In genomic region chr3:145320587-145321274, GRCm38 (mm10) we compare ENCODE assay signal across 23 mouse cellular contexts. TPM values are rescaled to one million over a fixed set of nuclear protein-coding genes. Genes with fewer than 3 reads are reported as not detected.
A peak's percentile ranks its signal among the peaks of the same experiment; 100 is the strongest.
DNase-seq lines count a peak whose midpoint lies in the region; ATAC-seq and TF ChIP-seq lines count a peak whose summit lies in the region.
"Had no signal": no experiment of that assay in that cellular context is flagged by ENCODE, and none has a peak within 500 bp of the region (broad histone marks: within the 10 kb centered on the region; RNA-seq: fewer than 3 reads in every experiment).

No protein-coding gene starts in this region.

- 31% methylated on average over 14 of the region's 14 CpGs for WGBS in kidney, postnatal 0 days
- 38% methylated on average over 14 of the region's 14 CpGs for WGBS in limb, embryonic 12.5 days
- 61% methylated on average over 14 of the region's 14 CpGs for WGBS in forebrain, embryonic 16.5 days

- H3K4me2 ChIP-seq in kidney, postnatal 0 days (ENCODE audit: low read length), result 0 out of 2 replicates have a peak overlapping the region, but pooled peaks have one; percentile 25
- peak overlapping the region; percentile 44 for H3K4me2 ChIP-seq in limb, embryonic 12.5 days
- H3K4me2 ChIP-seq in forebrain, embryonic 16.5 days (ENCODE audit: low read length), result no peak overlapping the region
- H3K4me2 ChIP-seq: embryonic facial prominence, embryonic 15.5 days; heart, embryonic 11.5 days; intestine, embryonic 15.5 days had no signal

- H3K9me3 ChIP-seq in kidney, postnatal 0 days (replicated peaks; ENCODE audit: low read length), result no peaks in the 10 kb centered on the region
- no peaks in the 10 kb centered on the region for H3K9me3 ChIP-seq in limb, embryonic 12.5 days
- H3K9me3 ChIP-seq in forebrain, embryonic 16.5 days (ENCODE audit: control insufficient read depth, low read length), result no peaks in the 10 kb centered on the region
- H3K9me3 ChIP-seq: embryonic facial prominence, embryonic 15.5 days; hindbrain, embryonic 10.5 days; intestine, embryonic 15.5 days had no signal

- no peak for ATAC-seq in kidney, postnatal 0 days (replicated peaks; ENCODE audit: low FRiP score, low read depth)
- ATAC-seq in limb, embryonic 12.5 days (ENCODE audit: insufficient number of reproducible peaks, insufficient read depth, low FRiP score, low TSS enrichment, low read depth), result no peak; the same call in 1 of the 2 replicates
- no peak for ATAC-seq in forebrain, embryonic 16.5 days
- ATAC-seq: activated CD4-positive, CD25-positive, alpha-beta regulatory T cell, adult 4 months; forebrain, embryonic 14.5 days; hindbrain, embryonic 16.5 days; intestine, embryonic 15.5 days had no signal

- no peak overlapping the region for H3K9ac ChIP-seq in kidney, postnatal 0 days (ENCODE audit: low read depth, low read length)
- no peak overlapping the region for H3K9ac ChIP-seq in limb, embryonic 12.5 days (replicated peaks)
- no peak overlapping the region for H3K9ac ChIP-seq in forebrain, embryonic 16.5 days (replicated peaks; ENCODE audit: low read depth, low read length)
- H3K9ac ChIP-seq: embryonic facial prominence, embryonic 15.5 days; intestine, embryonic 15.5 days had no signal

- peak; percentile 60 for DNase-seq in kidney, postnatal 0 days (ENCODE audit: low spot score)
- DNase-seq in kidney, adult 9 months, result no peak
- peak; percentile 42 for DNase-seq in testis, postnatal 10 days (ENCODE audit: low spot score)
- no peak for DNase-seq in testis, postnatal 14 days (ENCODE audit: low spot score)
- no peak for DNase-seq in layer of hippocampus, adult 8-10 months (ENCODE audit: low spot score in 2 of 2)
- DNase-seq: adrenal gland, adult 8-10 months; cerebellum, adult 18-20 months; cerebellum, postnatal 25 days; gastrocnemius, postnatal 10 days; lung, postnatal 4 days had no signal

- no peaks in the 10 kb centered on the region for H3K27me3 ChIP-seq in kidney, postnatal 0 days (ENCODE audit: insufficient read depth, low read length)
- H3K27me3 ChIP-seq in limb, embryonic 12.5 days, result no peaks in the 10 kb centered on the region
- H3K27me3 ChIP-seq in forebrain, embryonic 16.5 days (replicated peaks; ENCODE audit: control insufficient read depth, insufficient read depth, low read length), result no peaks in the 10 kb centered on the region
- H3K27me3 ChIP-seq: embryonic facial prominence, embryonic 15.5 days; intestine, embryonic 15.5 days had no signal

- H3K27ac ChIP-seq in kidney, postnatal 0 days, result no peak overlapping the region
- H3K27ac ChIP-seq in limb, embryonic 12.5 days, result peak overlapping the region; percentile 64; the same call in 1 of the 2 replicates
- H3K27ac ChIP-seq in forebrain, embryonic 16.5 days (ENCODE audit: low read length), result no peak overlapping the region
- H3K27ac ChIP-seq: embryonic facial prominence, embryonic 15.5 days; hindbrain, embryonic 10.5 days; intestine, embryonic 15.5 days; stomach, postnatal 0 days had no signal

- no peak for TF ChIP-seq CTCF in kidney, postnatal 0 days (IDR thresholded peaks at IDR 0.05; ENCODE audit: low read depth)

- no peak overlapping the region for H3K4me3 ChIP-seq in kidney, postnatal 0 days (replicated peaks; ENCODE audit: low read depth, low read length)
- 0 out of 2 replicates have a peak overlapping the region, but pooled peaks have one; percentile 2 for H3K4me3 ChIP-seq in limb, embryonic 12.5 days (replicated peaks)
- H3K4me3 ChIP-seq in forebrain, embryonic 16.5 days (replicated peaks; ENCODE audit: low read length), result no peak overlapping the region
- H3K4me3 ChIP-seq: embryonic facial prominence, embryonic 15.5 days; hindbrain, embryonic 10.5 days; intestine, embryonic 15.5 days had no signal

- no peaks in the 10 kb centered on the region for H3K36me3 ChIP-seq in kidney, postnatal 0 days (ENCODE audit: insufficient read depth, low read length)
- H3K36me3 ChIP-seq in limb, embryonic 12.5 days, result no peaks in the 10 kb centered on the region
- no peaks in the 10 kb centered on the region for H3K36me3 ChIP-seq in forebrain, embryonic 16.5 days (ENCODE audit: control insufficient read depth, insufficient read depth)
- H3K36me3 ChIP-seq: embryonic facial prominence, embryonic 15.5 days; hindbrain, embryonic 10.5 days; intestine, embryonic 15.5 days had no signal

- H3K4me1 ChIP-seq in kidney, postnatal 0 days (replicated peaks; ENCODE audit: insufficient read depth, low read length), result no peaks in the 10 kb centered on the region
- peaks cover 16% of the 10 kb centered on the region for H3K4me1 ChIP-seq in limb, embryonic 12.5 days (replicated peaks)
- no peaks in the 10 kb centered on the region for H3K4me1 ChIP-seq in forebrain, embryonic 16.5 days (replicated peaks; ENCODE audit: control insufficient read depth, insufficient read depth, low read length)
- H3K4me1 ChIP-seq: hindbrain, embryonic 10.5 days; intestine, embryonic 15.5 days had no signal

RNA-seq across cellular contexts. Expression of gene Col24a1, which starts 28.5 kb away (rescaled TPM):
- 2.0 and 2.3 TPM in 2 replicates for polyA plus RNA-seq in kidney, postnatal 0 days (2015; fragmentation: Nextera tagmentation; extraction: Ambion mirVana)
- polyA plus RNA-seq in limb, embryonic 12.5 days (2016; fragmentation: Nextera tagmentation; extraction: Ambion mirVana), result 2.0 and 2.7 TPM in 2 replicates
- 0.27 and 0.39 TPM in 2 replicates for polyA plus RNA-seq in forebrain, embryonic 16.5 days (2015; fragmentation: Nextera tagmentation; extraction: Ambion mirVana)
- 1 to 10 TPM in 1 of 4 experiments, under 1 TPM in 3; 0.23 to 3.2 (median 0.40) TPM for total RNA-seq in layer of hippocampus, adult 8-10 months (2022)
- total RNA-seq: adrenal gland, adult 8-10 months; granulocyte monocyte progenitor cell, adult 5-6 weeks; megakaryocyte-erythroid progenitor cell, adult 5-6 weeks; MEL had no signal
- polyA plus RNA-seq: activated CD4-positive, CD25-positive, alpha-beta regulatory T cell, adult 4 months had no signal

Comparison
In these comparisons a context has a peak if more than half of its experiments do, and no peak if none do; other contexts are left out.
1. DNase-seq: peak in kidney, postnatal 0 days (single experiment) and testis, postnatal 10 days (single experiment); none in kidney, adult 9 months (single experiment), testis, postnatal 14 days (single experiment) and layer of hippocampus, adult 8-10 months (0 of 2).